Mouse (Mus musculus): ENCODE measurements around the gene Pitpnc1. TPM values are rescaled to one million over a fixed set of nuclear protein-coding genes. Genes with fewer than 3 reads are reported as not detected.

Pitpnc1 gene
- polyA plus RNA-seq, 1 experiment from 2014 or later = 10.9 TPM

DNA sequence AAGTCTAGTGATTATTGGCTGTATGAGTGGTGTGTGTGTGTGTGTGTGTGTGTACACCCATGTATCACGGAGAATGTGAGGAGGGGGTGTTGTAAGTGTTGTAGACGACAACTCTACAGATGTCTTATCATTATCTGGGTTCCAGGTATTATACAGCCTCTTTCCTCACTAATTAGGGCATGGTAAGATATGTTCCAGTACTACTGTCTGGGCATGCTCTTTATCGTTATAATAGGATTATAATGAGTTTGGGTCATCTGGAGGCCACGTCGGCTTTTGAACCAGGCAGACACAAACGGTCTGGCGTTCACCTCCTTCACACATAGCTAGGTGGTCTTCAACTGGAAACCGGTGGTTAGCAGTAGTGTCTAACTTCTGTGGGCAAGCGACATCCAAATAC, 58.9 kb downstream of the Pitpnc1 start:
- H3K4me3 ChIP-seq (ENCODE audit: low read depth, low read length) = no peak overlapping the region
- H3K27me3 ChIP-seq (ENCODE audit: control insufficient read depth, insufficient read depth, low read length) = no peaks in the 10 kb centered on the region
- no peaks in the 10 kb centered on the region for H3K36me3 ChIP-seq (ENCODE audit: control insufficient read depth, insufficient read depth, low read length)
- H3K9me3 ChIP-seq (replicated peaks; ENCODE audit: control insufficient read depth, low read length) = no peaks in the 10 kb centered on the region
- peaks cover 12% of the 10 kb centered on the region for H3K4me1 ChIP-seq (ENCODE audit: control insufficient read depth, insufficient read depth, low read length)
- no peak overlapping the region for H3K4me2 ChIP-seq
- H3K27ac ChIP-seq (ENCODE audit: low read depth, low read length) = no peak overlapping the region
- H3K9ac ChIP-seq (ENCODE audit: low read depth, low read length) = no peak overlapping the region
- WGBS (ENCODE audit: insufficient replicate concordance) = 77% methylated on average over 9 of the region's 9 CpGs
- no peak for ATAC-seq (replicated peaks; ENCODE audit: insufficient number of reproducible peaks, low FRiP score, low TSS enrichment)

DNA sequence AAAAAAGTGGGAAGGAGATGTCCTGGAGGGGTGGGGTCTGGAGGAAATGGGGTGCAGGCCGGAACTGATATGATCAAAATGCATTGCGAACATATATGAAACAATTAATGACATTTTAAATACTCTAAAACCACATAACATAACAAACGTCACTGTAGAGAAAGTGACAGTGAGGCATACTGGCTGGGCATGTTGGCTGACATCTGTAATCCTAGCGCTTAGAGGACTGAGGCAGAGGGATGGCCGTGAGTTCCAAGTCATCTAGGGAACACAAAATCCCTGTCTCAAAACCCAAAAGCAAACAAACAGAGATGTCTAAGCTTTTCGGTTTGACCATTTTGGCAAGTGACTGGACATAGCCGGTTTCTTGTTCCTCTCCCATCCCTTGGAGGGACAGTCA, 59.7 kb downstream of the Pitpnc1 start:
- no peaks in the 10 kb centered on the region for H3K9me3 ChIP-seq (replicated peaks; ENCODE audit: control insufficient read depth, low read length)
- H3K36me3 ChIP-seq (ENCODE audit: control insufficient read depth, insufficient read depth, low read length) = no peaks in the 10 kb centered on the region
- no peak overlapping the region for H3K27ac ChIP-seq (ENCODE audit: low read depth, low read length)
- peaks cover 12% of the 10 kb centered on the region for H3K4me1 ChIP-seq (ENCODE audit: control insufficient read depth, insufficient read depth, low read length)
- ATAC-seq (replicated peaks; ENCODE audit: insufficient number of reproducible peaks, low FRiP score, low TSS enrichment) = no peak
- H3K4me2 ChIP-seq = no peak overlapping the region
- no peak overlapping the region for H3K9ac ChIP-seq (ENCODE audit: low read depth, low read length)
- WGBS (ENCODE audit: insufficient replicate concordance) = 82% methylated on average over 7 of the region's 7 CpGs
- H3K4me3 ChIP-seq (ENCODE audit: low read depth, low read length) = no peak overlapping the region
- no peaks in the 10 kb centered on the region for H3K27me3 ChIP-seq (ENCODE audit: control insufficient read depth, insufficient read depth, low read length)

DNA sequence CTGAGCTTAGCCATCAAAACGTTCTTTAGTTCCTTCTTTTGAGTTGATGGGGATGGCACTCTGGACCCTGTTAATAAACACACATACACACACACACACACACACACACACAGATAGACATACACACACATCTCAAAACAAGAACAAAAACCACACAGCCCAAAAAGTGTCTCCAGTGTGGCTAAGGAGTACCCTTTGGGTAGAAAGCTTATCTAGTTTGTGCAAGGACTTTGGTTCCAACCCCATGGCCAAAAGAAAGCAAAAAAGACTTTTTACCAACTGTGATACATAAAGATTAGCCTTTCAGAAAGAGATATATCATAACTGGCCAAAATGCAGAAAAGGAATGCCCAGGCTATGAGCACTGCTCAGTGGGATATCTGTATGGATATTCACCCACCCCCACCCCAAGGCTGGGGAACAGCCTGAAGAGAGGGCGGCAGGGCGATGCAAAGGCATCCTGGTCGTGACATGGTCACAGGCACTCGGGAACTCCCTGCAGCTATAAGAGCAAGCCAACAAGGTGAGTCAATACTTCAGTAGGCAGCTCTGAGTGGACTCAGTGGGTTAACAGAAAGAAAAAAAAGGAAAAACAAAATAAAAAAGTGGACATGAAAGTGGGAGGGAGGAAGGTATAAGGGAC, 60.3 kb downstream of the Pitpnc1 start:
- H3K9ac ChIP-seq (ENCODE audit: low read depth, low read length) = no peak overlapping the region
- H3K4me3 ChIP-seq (ENCODE audit: low read depth, low read length) = no peak overlapping the region
- H3K27me3 ChIP-seq (ENCODE audit: control insufficient read depth, insufficient read depth, low read length) = no peaks in the 10 kb centered on the region
- WGBS (ENCODE audit: insufficient replicate concordance) = 70% methylated on average over 5 of the region's 5 CpGs
- H3K9me3 ChIP-seq (replicated peaks; ENCODE audit: control insufficient read depth, low read length) = no peaks in the 10 kb centered on the region
- H3K36me3 ChIP-seq (ENCODE audit: control insufficient read depth, insufficient read depth, low read length) = no peaks in the 10 kb centered on the region
- H3K4me1 ChIP-seq (ENCODE audit: control insufficient read depth, insufficient read depth, low read length) = peaks cover 11% of the 10 kb centered on the region
- H3K27ac ChIP-seq (ENCODE audit: low read depth, low read length) = no peak overlapping the region
- ATAC-seq (replicated peaks; ENCODE audit: insufficient number of reproducible peaks, low FRiP score, low TSS enrichment) = no peak
- H3K4me2 ChIP-seq = no peak overlapping the region

DNA sequence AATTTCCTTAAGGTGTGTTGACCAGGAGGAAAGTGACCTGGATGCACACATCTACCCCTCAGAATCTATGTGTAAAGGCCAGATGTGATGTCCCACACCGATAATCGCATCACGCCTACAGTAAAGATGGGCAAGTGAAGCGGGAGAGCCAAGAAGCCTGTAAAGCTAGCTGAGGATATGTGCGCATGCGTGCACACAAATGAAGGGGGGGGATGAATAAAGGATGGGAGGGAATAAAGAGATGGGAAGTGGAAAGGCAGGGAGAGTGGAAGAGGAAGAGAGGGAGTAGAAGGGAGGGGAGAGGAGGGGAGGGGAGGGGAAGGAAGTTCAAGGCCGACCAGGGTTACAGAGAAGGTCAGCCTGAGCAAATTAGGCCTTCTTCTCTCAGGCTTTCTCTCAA, 61.6 kb downstream of the Pitpnc1 start:
- no peak overlapping the region for H3K27ac ChIP-seq (ENCODE audit: low read depth, low read length)
- H3K4me3 ChIP-seq (ENCODE audit: low read depth, low read length) = no peak overlapping the region
- ATAC-seq (replicated peaks; ENCODE audit: insufficient number of reproducible peaks, low FRiP score, low TSS enrichment) = no peak
- no peaks in the 10 kb centered on the region for H3K36me3 ChIP-seq (ENCODE audit: control insufficient read depth, insufficient read depth, low read length)
- H3K4me2 ChIP-seq = no peak overlapping the region
- peaks cover 4% of the 10 kb centered on the region; the same call in 1 of the 2 replicates for H3K4me1 ChIP-seq (ENCODE audit: control insufficient read depth, insufficient read depth, low read length)
- H3K9me3 ChIP-seq (replicated peaks; ENCODE audit: control insufficient read depth, low read length) = no peaks in the 10 kb centered on the region
- WGBS (ENCODE audit: insufficient replicate concordance) = 84% methylated on average over 7 of the region's 7 CpGs
- no peaks in the 10 kb centered on the region for H3K27me3 ChIP-seq (ENCODE audit: control insufficient read depth, insufficient read depth, low read length)
- H3K9ac ChIP-seq (ENCODE audit: low read depth, low read length) = no peak overlapping the region

DNA sequence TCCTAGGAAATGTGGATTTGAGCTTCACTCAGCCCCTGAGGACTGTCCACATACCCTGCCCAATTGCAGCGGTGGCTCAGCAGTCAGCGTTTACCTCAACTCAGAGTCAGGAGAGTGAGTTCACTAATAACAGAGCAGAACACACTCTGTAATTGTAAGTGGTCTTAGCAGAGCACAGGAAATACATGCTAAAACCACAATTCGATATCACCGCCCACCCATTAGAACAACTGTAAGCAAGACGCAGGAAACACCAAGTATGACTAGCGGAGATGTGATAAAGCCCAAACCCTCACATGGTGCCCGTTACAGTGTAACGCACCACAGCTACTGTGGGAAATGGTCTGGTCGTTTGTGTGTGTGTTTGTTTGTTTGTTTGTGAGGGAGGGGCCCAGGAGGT, 62.8 kb downstream of the Pitpnc1 start:
- ATAC-seq (replicated peaks; ENCODE audit: insufficient number of reproducible peaks, low FRiP score, low TSS enrichment) = no peak
- WGBS (ENCODE audit: insufficient replicate concordance) = 72% methylated on average over 9 of the region's 9 CpGs

DNA sequence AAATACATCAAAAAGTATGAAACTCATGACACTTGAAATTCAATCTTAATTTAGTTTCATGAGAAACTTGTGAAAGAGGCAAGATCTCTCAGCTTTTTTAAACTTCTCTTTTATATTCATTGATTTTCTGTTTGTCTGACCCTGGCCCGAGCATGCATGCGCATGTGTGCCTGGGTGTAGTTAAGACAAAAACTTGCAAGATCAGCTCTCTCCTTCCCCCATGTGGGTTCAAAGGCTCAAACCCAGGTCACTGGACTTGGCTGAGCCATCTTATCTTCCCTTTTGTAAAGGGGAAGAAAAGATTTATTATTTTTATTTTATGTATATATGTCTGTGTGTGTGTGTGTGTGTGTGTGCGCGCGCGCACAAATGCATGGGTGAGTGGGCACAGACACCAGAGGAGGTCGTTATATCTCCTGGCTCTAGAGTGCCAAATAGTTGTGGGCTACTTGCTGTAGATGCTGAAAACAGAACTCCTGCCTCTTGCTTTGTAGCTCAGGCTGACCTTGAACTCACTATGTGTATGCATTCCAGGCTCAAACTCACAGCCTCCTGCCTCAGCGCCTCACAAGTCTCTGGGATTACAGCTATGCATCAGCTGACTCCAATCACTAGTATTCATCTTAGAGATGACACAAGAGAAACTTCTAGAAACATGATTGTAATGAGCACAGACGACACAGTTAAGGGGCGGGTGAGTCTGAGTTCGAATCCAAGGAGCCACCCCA, 64.7 kb downstream of the Pitpnc1 start:
- no peak overlapping the region for H3K4me2 ChIP-seq
- H3K4me3 ChIP-seq (ENCODE audit: low read depth, low read length) = no peak overlapping the region
- WGBS (ENCODE audit: insufficient replicate concordance) = 94% methylated on average over 11 of the region's 11 CpGs
- H3K4me1 ChIP-seq (ENCODE audit: control insufficient read depth, insufficient read depth, low read length) = no peaks in the 10 kb centered on the region
- no peaks in the 10 kb centered on the region for H3K27me3 ChIP-seq (ENCODE audit: control insufficient read depth, insufficient read depth, low read length)
- ATAC-seq (replicated peaks; ENCODE audit: insufficient number of reproducible peaks, low FRiP score, low TSS enrichment) = no peak
- H3K9me3 ChIP-seq (replicated peaks; ENCODE audit: control insufficient read depth, low read length) = no peaks in the 10 kb centered on the region
- H3K27ac ChIP-seq (ENCODE audit: low read depth, low read length) = no peak overlapping the region
- no peak overlapping the region for H3K9ac ChIP-seq (ENCODE audit: low read depth, low read length)
- no peaks in the 10 kb centered on the region for H3K36me3 ChIP-seq (ENCODE audit: control insufficient read depth, insufficient read depth, low read length)

More for the DNA sequence above, 62.8 kb downstream of the Pitpnc1 start:
- H3K4me2 ChIP-seq = no peak overlapping the region
- no peak overlapping the region for H3K27ac ChIP-seq (ENCODE audit: low read depth, low read length)
- H3K4me3 ChIP-seq (ENCODE audit: low read depth, low read length) = no peak overlapping the region
- H3K27me3 ChIP-seq (ENCODE audit: control insufficient read depth, insufficient read depth, low read length) = no peaks in the 10 kb centered on the region
- H3K4me1 ChIP-seq (ENCODE audit: control insufficient read depth, insufficient read depth, low read length) = no peaks in the 10 kb centered on the region
- no peaks in the 10 kb centered on the region for H3K9me3 ChIP-seq (replicated peaks; ENCODE audit: control insufficient read depth, low read length)
- no peaks in the 10 kb centered on the region for H3K36me3 ChIP-seq (ENCODE audit: control insufficient read depth, insufficient read depth, low read length)
- H3K9ac ChIP-seq (ENCODE audit: low read depth, low read length) = no peak overlapping the region

DNA sequence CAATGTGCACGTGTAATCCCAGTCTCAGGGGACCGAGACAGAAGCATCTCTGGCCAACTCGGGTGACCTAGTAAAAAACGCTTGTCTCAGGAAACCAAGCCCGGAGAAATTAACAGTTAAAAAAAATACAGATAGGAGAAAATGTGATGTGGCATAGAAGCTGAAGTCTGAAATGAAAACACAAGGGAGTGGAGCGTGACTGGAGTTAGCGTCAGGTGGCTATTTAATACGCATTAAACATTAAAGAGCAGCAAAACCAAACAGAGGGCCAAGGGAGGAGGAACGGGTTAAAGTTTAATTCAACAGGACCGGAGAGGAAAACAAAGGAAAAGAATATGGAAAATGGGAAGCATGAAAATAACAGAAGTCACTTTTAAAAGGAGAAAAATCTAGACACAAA, 67.2 kb downstream of the Pitpnc1 start:
- H3K36me3 ChIP-seq (ENCODE audit: control insufficient read depth, insufficient read depth, low read length) = no peaks in the 10 kb centered on the region
- WGBS (ENCODE audit: insufficient replicate concordance) = 80% methylated on average over 10 of the region's 10 CpGs
- no peak overlapping the region for H3K4me2 ChIP-seq
- H3K27me3 ChIP-seq (ENCODE audit: control insufficient read depth, insufficient read depth, low read length) = no peaks in the 10 kb centered on the region
- no peaks in the 10 kb centered on the region for H3K9me3 ChIP-seq (replicated peaks; ENCODE audit: control insufficient read depth, low read length)
- no peak for ATAC-seq (replicated peaks; ENCODE audit: insufficient number of reproducible peaks, low FRiP score, low TSS enrichment)
- H3K4me3 ChIP-seq (ENCODE audit: low read depth, low read length) = no peak overlapping the region
- no peak overlapping the region for H3K9ac ChIP-seq (ENCODE audit: low read depth, low read length)
- no peak overlapping the region for H3K27ac ChIP-seq (ENCODE audit: low read depth, low read length)
- H3K4me1 ChIP-seq (ENCODE audit: control insufficient read depth, insufficient read depth, low read length) = no peaks in the 10 kb centered on the region

DNA sequence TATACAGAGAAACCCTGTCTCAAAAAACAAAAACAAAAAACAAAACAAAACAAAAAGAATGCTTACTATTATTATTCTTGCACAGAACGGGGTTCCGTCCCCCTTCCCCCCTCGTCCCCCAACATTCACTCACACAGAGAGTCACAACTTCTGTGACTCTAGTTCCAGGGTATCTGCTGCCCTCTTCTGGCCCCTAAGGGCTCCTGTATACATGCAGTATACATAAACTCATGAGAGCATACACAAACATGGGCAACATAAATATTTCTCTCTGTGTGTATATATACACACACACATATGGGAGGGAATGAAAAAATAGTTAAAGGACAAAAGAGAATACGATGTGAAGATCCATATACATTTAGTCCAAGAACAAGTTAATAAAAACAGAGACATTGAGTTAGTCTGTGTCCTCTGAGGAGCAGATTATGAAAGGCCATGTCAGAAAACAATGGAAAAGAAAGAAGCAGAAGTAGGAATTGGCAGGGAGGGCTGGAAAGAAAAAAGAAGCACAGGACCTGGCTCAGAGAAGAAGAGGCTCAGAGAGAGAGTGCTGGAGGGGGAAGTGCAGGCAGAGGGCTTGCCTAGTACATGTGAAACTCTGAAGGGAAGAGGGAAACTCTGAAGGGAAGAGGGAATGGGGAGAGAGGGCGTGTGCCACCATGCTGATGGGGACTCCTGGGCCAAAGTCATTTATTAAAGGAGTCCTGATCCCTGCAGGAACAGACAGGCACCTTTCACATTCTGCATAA, 68.5 kb downstream of the Pitpnc1 start:
- WGBS (ENCODE audit: insufficient replicate concordance) = 89% methylated on average over 5 of the region's 5 CpGs
- Histone ChIP-seq H3K27ac (ENCODE audit: low read depth, low read length) (no peak overlapping the region), H3K4me3 (ENCODE audit: low read depth, low read length) (no peak overlapping the region), H3K27me3 (ENCODE audit: control insufficient read depth, insufficient read depth, low read length) (no peaks in the 10 kb centered on the region), H3K9me3 (replicated peaks; ENCODE audit: control insufficient read depth, low read length) (no peaks in the 10 kb centered on the region), H3K36me3 (ENCODE audit: control insufficient read depth, insufficient read depth, low read length) (no peaks in the 10 kb centered on the region), H3K4me2 (no peak overlapping the region), H3K4me1 (ENCODE audit: control insufficient read depth, insufficient read depth, low read length) (peaks cover 7% of the 10 kb centered on the region; the same call in 1 of the 2 replicates), H3K9ac (ENCODE audit: low read depth, low read length) (no peak overlapping the region)
- no peak for ATAC-seq (replicated peaks; ENCODE audit: insufficient number of reproducible peaks, low FRiP score, low TSS enrichment)

Data from heart, embryonic 11.5 days (tissue).